Mouse (Mus musculus): Measurements from ENCODE around the gene Hfe2. TPM values are rescaled to one million over a fixed set of nuclear protein-coding genes. Genes with fewer than 3 reads are reported as not detected.
"Not testable (repeated sequence)": the region's sequence is repeated elsewhere in the genome, so short reads cannot be mapped to it uniquely, and the experiment has no call there.

The Hfe2 gene
- total and polyA plus RNA-seq, 3 experiments: not detected

- H3K4me1 ChIP-seq (ENCODE audit: insufficient read depth, low read depth, low read length): peaks cover 31% of the 10 kb centered on the region
- H3K4me3 ChIP-seq (ENCODE audit: low read depth, low read length): no peak overlapping the region
- peaks cover 11% of the 10 kb centered on the region; the same call in 1 of the 2 replicates for H3K27me3 ChIP-seq (ENCODE audit: insufficient read depth, low read length)
- DNase-seq (ENCODE audit: low spot score): no peak
- no peak for TF ChIP-seq CTCF (IDR thresholded peaks at IDR 0.05; ENCODE audit: low read depth, low read length)
- TF ChIP-seq GATA2 (IDR thresholded peaks at IDR 0.05; ENCODE audit: borderline replicate concordance, low read depth, low read length): no peak
- TF ChIP-seq POLR2AphosphoS5 (IDR thresholded peaks at IDR 0.05; ENCODE audit: insufficient replicate concordance, low read depth, low read length): no peak
- TF ChIP-seq GATA1 (IDR thresholded peaks at IDR 0.05; ENCODE audit: borderline replicate concordance, low read length): no peak
- TF ChIP-seq TAL1 (conservative IDR thresholded peaks at IDR 0.05; ENCODE audit: low read depth, low read length): no peak
- ATAC-seq (ENCODE audit: extremely low read depth, insufficient number of reproducible peaks, low FRiP score, poor library complexity, severe bottlenecking): no peak
- no peaks in the 10 kb centered on the region for H3K36me3 ChIP-seq (replicated peaks)
- no peaks in the 10 kb centered on the region for H3K9me3 ChIP-seq (replicated peaks)
Observed at GRCm38 (mm10) chr3:96482451-96482850, 42.5 kb upstream of the Hfe2 start.

- H3K27me3 ChIP-seq (ENCODE audit: insufficient read depth, low read length): peaks cover 11% of the 10 kb centered on the region; the same call in 1 of the 2 replicates
- not testable (repeated sequence) for DNase-seq (ENCODE audit: low spot score); H3K4me3 ChIP-seq (ENCODE audit: low read depth, low read length); H3K9me3 ChIP-seq (replicated peaks); ATAC-seq (ENCODE audit: extremely low read depth, insufficient number of reproducible peaks, low FRiP score, poor library complexity, severe bottlenecking); H3K36me3 ChIP-seq (replicated peaks)
- peaks cover 34% of the 10 kb centered on the region for H3K4me1 ChIP-seq (ENCODE audit: insufficient read depth, low read depth, low read length)
Observed at GRCm38 (mm10) chr3:96483044-96483443, 41.9 kb upstream of the Hfe2 start.

GRCm38 (mm10) chr3:96483946-96484345, 41.0 kb upstream of the Hfe2 start:
- Histone ChIP-seq H3K4me3 (ENCODE audit: low read depth, low read length) (no peak overlapping the region), H3K4me1 (ENCODE audit: insufficient read depth, low read depth, low read length) (peaks cover 35% of the 10 kb centered on the region), H3K9me3 (replicated peaks) (no peaks in the 10 kb centered on the region), H3K36me3 (replicated peaks) (no peaks in the 10 kb centered on the region), H3K27me3 (ENCODE audit: insufficient read depth, low read length) (peaks cover 11% of the 10 kb centered on the region; the same call in 1 of the 2 replicates)
- ATAC-seq (ENCODE audit: extremely low read depth, insufficient number of reproducible peaks, low FRiP score, poor library complexity, severe bottlenecking) (no peak), DNase-seq (ENCODE audit: low spot score) (no peak)
- TF ChIP-seq POLR2AphosphoS5 (IDR thresholded peaks at IDR 0.05; ENCODE audit: insufficient replicate concordance, low read depth, low read length): no peak
- TF ChIP-seq GATA2 (IDR thresholded peaks at IDR 0.05; ENCODE audit: borderline replicate concordance, low read depth, low read length): no peak
- no peak for TF ChIP-seq GATA1 (IDR thresholded peaks at IDR 0.05; ENCODE audit: borderline replicate concordance, low read length)
- no peak for TF ChIP-seq CTCF (IDR thresholded peaks at IDR 0.05; ENCODE audit: low read depth, low read length)
- TF ChIP-seq TAL1 (conservative IDR thresholded peaks at IDR 0.05; ENCODE audit: low read depth, low read length): no peak

GRCm38 (mm10) chr3:96484921-96485320, 40.1 kb upstream of the Hfe2 start:
- peaks cover 35% of the 10 kb centered on the region for H3K4me1 ChIP-seq (ENCODE audit: insufficient read depth, low read depth, low read length)
- no peaks in the 10 kb centered on the region for H3K36me3 ChIP-seq (replicated peaks)
- no peaks in the 10 kb centered on the region for H3K9me3 ChIP-seq (replicated peaks)
- DNase-seq (ENCODE audit: low spot score) (no peak), ATAC-seq (ENCODE audit: extremely low read depth, insufficient number of reproducible peaks, low FRiP score, poor library complexity, severe bottlenecking) (no peak)
- peaks cover 6% of the 10 kb centered on the region; the same call in 1 of the 2 replicates for H3K27me3 ChIP-seq (ENCODE audit: insufficient read depth, low read length)
- peak overlapping the region; percentile 10; the same call in 1 of the 2 replicates for H3K4me3 ChIP-seq (ENCODE audit: low read depth, low read length)
- TF ChIP-seq POLR2AphosphoS5 (IDR thresholded peaks at IDR 0.05; ENCODE audit: insufficient replicate concordance, low read depth, low read length): no peak
- no peak for TF ChIP-seq CTCF (IDR thresholded peaks at IDR 0.05; ENCODE audit: low read depth, low read length)
- TF ChIP-seq GATA1 (IDR thresholded peaks at IDR 0.05; ENCODE audit: borderline replicate concordance, low read length): no peak
- no peak for TF ChIP-seq TAL1 (conservative IDR thresholded peaks at IDR 0.05; ENCODE audit: low read depth, low read length)
- no peak for TF ChIP-seq GATA2 (IDR thresholded peaks at IDR 0.05; ENCODE audit: borderline replicate concordance, low read depth, low read length)

GRCm38 (mm10) chr3:96485361-96485760, 39.6 kb upstream of the Hfe2 start:
- ATAC-seq (ENCODE audit: extremely low read depth, insufficient number of reproducible peaks, low FRiP score, poor library complexity, severe bottlenecking): no peak
- Histone ChIP-seq H3K9me3 (replicated peaks) (no peaks in the 10 kb centered on the region), H3K4me1 (ENCODE audit: insufficient read depth, low read depth, low read length) (peaks cover 35% of the 10 kb centered on the region), H3K4me3 (ENCODE audit: low read depth, low read length) (peak overlapping the region; percentile 10; the same call in 1 of the 2 replicates), H3K27me3 (ENCODE audit: insufficient read depth, low read length) (peaks cover 6% of the 10 kb centered on the region; the same call in 1 of the 2 replicates), H3K36me3 (replicated peaks) (no peaks in the 10 kb centered on the region)
- TF ChIP-seq CTCF (IDR thresholded peaks at IDR 0.05; ENCODE audit: low read depth, low read length): no peak
- no peak for TF ChIP-seq GATA1 (IDR thresholded peaks at IDR 0.05; ENCODE audit: borderline replicate concordance, low read length)
- TF ChIP-seq POLR2AphosphoS5 (IDR thresholded peaks at IDR 0.05; ENCODE audit: insufficient replicate concordance, low read depth, low read length): peak; percentile 96
- no peak for TF ChIP-seq TAL1 (conservative IDR thresholded peaks at IDR 0.05; ENCODE audit: low read depth, low read length)
- TF ChIP-seq GATA2 (IDR thresholded peaks at IDR 0.05; ENCODE audit: borderline replicate concordance, low read depth, low read length): no peak
- no peak for DNase-seq (ENCODE audit: low spot score)

GRCm38 (mm10) chr3:96486064-96486827, 38.7 kb upstream of the Hfe2 start:
- peak; percentile 64 for ATAC-seq (ENCODE audit: extremely low read depth, insufficient number of reproducible peaks, low FRiP score, poor library complexity, severe bottlenecking)
- H3K4me1 ChIP-seq (ENCODE audit: insufficient read depth, low read depth, low read length): peaks cover 35% of the 10 kb centered on the region
- 0 out of 2 replicates have a peak, but pooled peaks have one; percentile 41 for TF ChIP-seq POLR2AphosphoS5 (IDR thresholded peaks at IDR 0.05; ENCODE audit: insufficient replicate concordance, low read depth, low read length)
- not testable (repeated sequence) for H3K27me3 ChIP-seq (ENCODE audit: insufficient read depth, low read length); H3K36me3 ChIP-seq (replicated peaks); H3K4me3 ChIP-seq (ENCODE audit: low read depth, low read length); H3K9me3 ChIP-seq (replicated peaks); DNase-seq (ENCODE audit: low spot score)

GRCm38 (mm10) chr3:96486828-96487559, 38.0 kb upstream of the Hfe2 start:
- not testable (repeated sequence) for DNase-seq (ENCODE audit: low spot score); ATAC-seq (ENCODE audit: extremely low read depth, insufficient number of reproducible peaks, low FRiP score, poor library complexity, severe bottlenecking); H3K9me3 ChIP-seq (replicated peaks); H3K4me3 ChIP-seq (ENCODE audit: low read depth, low read length); H3K36me3 ChIP-seq (replicated peaks); H3K27me3 ChIP-seq (ENCODE audit: insufficient read depth, low read length)
- peaks cover 35% of the 10 kb centered on the region for H3K4me1 ChIP-seq (ENCODE audit: insufficient read depth, low read depth, low read length)

All from G1E (cell line).